Mouse (Mus musculus): ENCODE data around the gene Nutf2. TPM values are rescaled to one million over a fixed set of nuclear protein-coding genes. Genes with fewer than 3 reads are reported as not detected.

Nutf2 gene
- polyA plus RNA-seq, 1 experiment from 2014 or later = 221 TPM

- WGBS = under 1% methylated on average over 34 of the region's 34 CpGs
- peak; percentile 97 for DNase-seq
Observed at GRCm38 (mm10) chr8:105851651-105852143, 8.7 kb upstream of the Nutf2 start.

GRCm38 (mm10) chr8:105852146-105852729, 8.1 kb upstream of the Nutf2 start:
- peak overlapping the region; percentile 73 for H3K4me3 ChIP-seq (replicated peaks; ENCODE audit: low read depth, low read length)
- no peak for ATAC-seq (ENCODE audit: low FRiP score, low TSS enrichment)
- H3K9ac ChIP-seq (replicated peaks; ENCODE audit: low read length) = no peak overlapping the region
- DNase-seq = peak; percentile 2
- H3K4me1 ChIP-seq (ENCODE audit: control insufficient read depth, insufficient read depth, low read length) = peaks cover 25% of the 10 kb centered on the region
- WGBS = 86% methylated on average over 12 of the region's 12 CpGs
- H3K4me2 ChIP-seq (ENCODE audit: low read length) = peak overlapping the region; percentile 58
- peaks cover 25% of the 10 kb centered on the region for H3K36me3 ChIP-seq (ENCODE audit: control insufficient read depth, insufficient read depth, low read length)
- no peak overlapping the region for H3K27ac ChIP-seq (replicated peaks; ENCODE audit: low read depth, low read length)
- no peaks in the 10 kb centered on the region for H3K9me3 ChIP-seq (ENCODE audit: control insufficient read depth, low read length)
- H3K27me3 ChIP-seq (ENCODE audit: control insufficient read depth, insufficient read depth, low read length) = no peaks in the 10 kb centered on the region

More at GRCm38 (mm10) chr8:105851651-105852143, 8.7 kb upstream of the Nutf2 start:
- H3K9me3 ChIP-seq (ENCODE audit: control insufficient read depth, low read length) = no peaks in the 10 kb centered on the region
- H3K4me2 ChIP-seq (ENCODE audit: low read length) = peak overlapping the region; percentile 58
- H3K4me3 ChIP-seq (replicated peaks; ENCODE audit: low read depth, low read length) = peak overlapping the region; percentile 73
- peaks cover 20% of the 10 kb centered on the region for H3K4me1 ChIP-seq (ENCODE audit: control insufficient read depth, insufficient read depth, low read length)
- peaks cover 30% of the 10 kb centered on the region for H3K36me3 ChIP-seq (ENCODE audit: control insufficient read depth, insufficient read depth, low read length)
- H3K27me3 ChIP-seq (ENCODE audit: control insufficient read depth, insufficient read depth, low read length) = no peaks in the 10 kb centered on the region
- peak overlapping the region; percentile 80 for H3K27ac ChIP-seq (replicated peaks; ENCODE audit: low read depth, low read length)
- ATAC-seq (ENCODE audit: low FRiP score, low TSS enrichment) = peak; percentile 86
- peak overlapping the region; percentile 72 for H3K9ac ChIP-seq (replicated peaks; ENCODE audit: low read length)

GRCm38 (mm10) chr8:105853178-105853577, 7.2 kb upstream of the Nutf2 start, which contains the start of gene Cenpt:
TSS of gene Cenpt (minus strand) at chr8:105853278.
- H3K9ac ChIP-seq (replicated peaks; ENCODE audit: low read length) = no peak within 1 kb of the TSS
- H3K4me2 ChIP-seq (ENCODE audit: low read length) = peak within 1 kb of the TSS; percentile 58
- ATAC-seq (ENCODE audit: low FRiP score, low TSS enrichment) = no peak
- H3K36me3 ChIP-seq (ENCODE audit: control insufficient read depth, insufficient read depth, low read length) = peaks cover 16% of the 10 kb centered on the region
- DNase-seq = no peak
- H3K9me3 ChIP-seq (ENCODE audit: control insufficient read depth, low read length) = no peaks in the 10 kb centered on the region
- WGBS = 97% methylated on average over 3 of the region's 3 CpGs
- H3K4me1 ChIP-seq (ENCODE audit: control insufficient read depth, insufficient read depth, low read length) = peaks cover 32% of the 10 kb centered on the region
- no peak within 1 kb of the TSS for H3K27ac ChIP-seq (replicated peaks; ENCODE audit: low read depth, low read length)
- H3K4me3 ChIP-seq (replicated peaks; ENCODE audit: low read depth, low read length) = no peak within 1 kb of the TSS; the same call in 1 of the 2 replicates
- H3K27me3 ChIP-seq (ENCODE audit: control insufficient read depth, insufficient read depth, low read length) = no peaks in the 10 kb centered on the region

- 27% methylated on average over 8 of the region's 8 CpGs for WGBS
- DNase-seq = no peak
- H3K27ac ChIP-seq (replicated peaks; ENCODE audit: low read depth, low read length) = peak overlapping the region; percentile 79; the same call in 1 of the 2 replicates
- H3K4me2 ChIP-seq (ENCODE audit: low read length) = peak overlapping the region; percentile 99
- no peak overlapping the region; the same call in 1 of the 2 replicates for H3K9ac ChIP-seq (replicated peaks; ENCODE audit: low read length)
- no peak for ATAC-seq (ENCODE audit: low FRiP score, low TSS enrichment)
- no peaks in the 10 kb centered on the region for H3K9me3 ChIP-seq (ENCODE audit: control insufficient read depth, low read length)
- H3K27me3 ChIP-seq (ENCODE audit: control insufficient read depth, insufficient read depth, low read length) = no peaks in the 10 kb centered on the region
- peak overlapping the region; percentile 79 for H3K4me3 ChIP-seq (replicated peaks; ENCODE audit: low read depth, low read length)
- peaks cover 32% of the 10 kb centered on the region for H3K4me1 ChIP-seq (ENCODE audit: control insufficient read depth, insufficient read depth, low read length)
- H3K36me3 ChIP-seq (ENCODE audit: control insufficient read depth, insufficient read depth, low read length) = peaks cover 7% of the 10 kb centered on the region
Observed at GRCm38 (mm10) chr8:105854303-105854702, 6.1 kb upstream of the Nutf2 start.

GRCm38 (mm10) chr8:105854715-105855216, 5.6 kb upstream of the Nutf2 start, which contains the start of gene Thap11:
TSS of gene Thap11 (plus strand) at chr8:105855132.
- Histone ChIP-seq H3K27me3 (ENCODE audit: control insufficient read depth, insufficient read depth, low read length) (no peaks in the 10 kb centered on the region), H3K9ac (replicated peaks; ENCODE audit: low read length) (peak within 1 kb of the TSS; percentile 76), H3K4me3 (replicated peaks; ENCODE audit: low read depth, low read length) (peak within 1 kb of the TSS; percentile 79), H3K27ac (replicated peaks; ENCODE audit: low read depth, low read length) (peak within 1 kb of the TSS; percentile 79), H3K4me1 (ENCODE audit: control insufficient read depth, insufficient read depth, low read length) (peaks cover 36% of the 10 kb centered on the region), H3K9me3 (ENCODE audit: control insufficient read depth, low read length) (no peaks in the 10 kb centered on the region), H3K36me3 (ENCODE audit: control insufficient read depth, insufficient read depth, low read length) (peaks cover 3% of the 10 kb centered on the region; the same call in 1 of the 2 replicates), H3K4me2 (ENCODE audit: low read length) (peak within 1 kb of the TSS; percentile 99)
- peak; percentile 96 for DNase-seq
- ATAC-seq (ENCODE audit: low FRiP score, low TSS enrichment) = peak; percentile 90
- under 1% methylated on average over 43 of the region's 43 CpGs for WGBS

DNA sequence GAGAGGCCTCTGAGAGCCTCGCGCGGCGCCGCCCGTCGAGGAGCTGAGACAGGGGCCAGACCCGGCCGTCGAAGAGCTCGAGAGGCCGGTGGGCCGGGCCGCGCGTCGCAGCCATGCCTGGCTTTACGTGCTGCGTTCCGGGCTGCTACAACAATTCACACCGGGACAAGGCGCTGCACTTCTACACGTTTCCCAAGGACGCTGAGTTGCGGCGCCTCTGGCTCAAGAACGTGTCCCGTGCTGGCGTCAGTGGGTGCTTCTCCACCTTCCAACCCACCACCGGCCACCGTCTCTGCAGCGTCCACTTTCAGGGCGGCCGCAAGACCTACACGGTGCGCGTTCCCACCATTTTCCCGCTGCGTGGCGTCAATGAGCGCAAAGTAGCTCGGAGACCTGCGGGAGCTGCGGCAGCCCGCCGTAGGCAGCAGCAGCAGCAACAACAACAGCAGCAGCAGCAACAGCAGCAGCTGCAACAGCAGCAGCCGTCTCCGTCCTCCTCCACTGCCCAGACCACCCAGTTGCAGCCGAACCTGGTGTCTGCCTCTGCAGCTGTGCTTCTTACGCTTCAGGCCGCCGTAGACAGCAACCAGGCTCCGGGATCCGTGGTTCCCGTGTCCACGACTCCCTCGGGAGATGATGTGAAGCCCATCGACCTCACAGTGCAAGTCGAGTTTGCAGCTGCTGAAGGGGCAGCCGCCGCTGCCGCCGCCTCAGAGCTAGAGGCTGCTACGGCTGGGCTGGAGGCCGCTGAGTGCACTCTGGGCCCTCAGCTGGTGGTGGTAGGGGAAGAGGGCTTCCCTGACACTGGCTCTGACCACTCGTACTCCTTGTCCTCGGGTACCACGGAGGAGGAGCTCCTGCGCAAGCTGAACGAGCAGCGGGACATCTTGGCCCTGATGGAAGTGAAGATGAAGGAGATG, 4.9 kb upstream of the Nutf2 start:
- Histone ChIP-seq H3K36me3 (ENCODE audit: control insufficient read depth, insufficient read depth, low read length) (0 out of 2 replicates have a peak, but pooled peaks cover 3% of the 10 kb centered on the region), H3K9me3 (ENCODE audit: control insufficient read depth, low read length) (no peaks in the 10 kb centered on the region), H3K4me3 (replicated peaks; ENCODE audit: low read depth, low read length) (peak overlapping the region; percentile 79), H3K27me3 (ENCODE audit: control insufficient read depth, insufficient read depth, low read length) (no peaks in the 10 kb centered on the region), H3K9ac (replicated peaks; ENCODE audit: low read length) (peak overlapping the region; percentile 76), H3K27ac (replicated peaks; ENCODE audit: low read depth, low read length) (peak overlapping the region; percentile 79), H3K4me2 (ENCODE audit: low read length) (peak overlapping the region; percentile 99), H3K4me1 (ENCODE audit: control insufficient read depth, insufficient read depth, low read length) (peaks cover 35% of the 10 kb centered on the region)
- ATAC-seq (ENCODE audit: low FRiP score, low TSS enrichment) = peak; percentile 10
- under 1% methylated on average over 71 of the region's 71 CpGs for WGBS
- peak; percentile 61 for DNase-seq

DNA sequence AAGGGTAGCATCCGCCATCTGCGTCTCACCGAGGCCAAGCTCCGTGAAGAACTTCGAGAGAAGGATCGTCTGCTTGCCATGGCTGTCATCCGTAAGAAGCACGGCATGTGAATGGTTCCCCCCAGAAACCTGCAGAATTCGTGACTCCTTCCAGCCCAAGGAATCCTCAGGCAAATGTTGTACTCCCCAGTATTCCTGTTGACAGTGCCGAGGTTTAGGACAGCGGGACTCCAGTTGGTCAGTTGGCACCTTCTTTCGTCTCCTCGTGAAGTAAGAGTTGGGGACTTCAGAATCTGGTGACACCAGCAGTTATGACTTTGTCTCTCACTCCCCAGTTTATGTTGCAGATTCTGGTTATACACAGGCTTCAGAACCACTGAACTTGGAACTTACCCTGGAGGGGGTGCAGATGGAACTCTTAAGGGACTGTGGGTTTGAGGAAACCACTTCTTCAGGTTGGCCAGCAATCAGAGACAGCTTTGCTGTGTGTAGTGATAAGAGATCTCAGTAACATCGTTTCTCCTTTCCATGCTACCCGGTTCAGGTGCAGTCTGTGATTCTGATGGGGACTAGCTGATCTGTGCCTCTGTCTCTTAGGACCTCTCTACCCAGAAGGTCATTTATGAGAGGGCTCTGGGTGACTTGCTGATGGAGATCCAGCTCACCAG, 4.1 kb upstream of the Nutf2 start:
- H3K27ac ChIP-seq (replicated peaks; ENCODE audit: low read depth, low read length) = peak overlapping the region; percentile 79

GRCm38 (mm10) chr8:105858495-105858894, 1.9 kb upstream of the Nutf2 start:
- no peak for DNase-seq
- no peak overlapping the region for H3K9ac ChIP-seq (replicated peaks; ENCODE audit: low read length)
- no peak overlapping the region for H3K4me2 ChIP-seq (ENCODE audit: low read length)
- no peak for ATAC-seq (ENCODE audit: low FRiP score, low TSS enrichment)
- H3K27me3 ChIP-seq (ENCODE audit: control insufficient read depth, insufficient read depth, low read length) = no peaks in the 10 kb centered on the region
- H3K4me3 ChIP-seq (replicated peaks; ENCODE audit: low read depth, low read length) = no peak overlapping the region
- 83% methylated on average over 5 of the region's 5 CpGs for WGBS
- H3K36me3 ChIP-seq (ENCODE audit: control insufficient read depth, insufficient read depth, low read length) = 0 out of 2 replicates have a peak, but pooled peaks cover 3% of the 10 kb centered on the region
- no peak overlapping the region for H3K27ac ChIP-seq (replicated peaks; ENCODE audit: low read depth, low read length)
- no peaks in the 10 kb centered on the region for H3K9me3 ChIP-seq (ENCODE audit: control insufficient read depth, low read length)
- H3K4me1 ChIP-seq (ENCODE audit: control insufficient read depth, insufficient read depth, low read length) = peaks cover 46% of the 10 kb centered on the region

More for the DNA sequence above, 4.1 kb upstream of the Nutf2 start:
- H3K9ac ChIP-seq (replicated peaks; ENCODE audit: low read length) = peak overlapping the region; percentile 76
- ATAC-seq (ENCODE audit: low FRiP score, low TSS enrichment) = no peak
- H3K4me1 ChIP-seq (ENCODE audit: control insufficient read depth, insufficient read depth, low read length) = peaks cover 33% of the 10 kb centered on the region
- WGBS = 26% methylated on average over 15 of the region's 15 CpGs
- peak overlapping the region; percentile 99 for H3K4me2 ChIP-seq (ENCODE audit: low read length)
- no peaks in the 10 kb centered on the region for H3K27me3 ChIP-seq (ENCODE audit: control insufficient read depth, insufficient read depth, low read length)
- H3K4me3 ChIP-seq (replicated peaks; ENCODE audit: low read depth, low read length) = peak overlapping the region; percentile 79
- 0 out of 2 replicates have a peak, but pooled peaks cover 3% of the 10 kb centered on the region for H3K36me3 ChIP-seq (ENCODE audit: control insufficient read depth, insufficient read depth, low read length)
- no peaks in the 10 kb centered on the region for H3K9me3 ChIP-seq (ENCODE audit: control insufficient read depth, low read length)
- DNase-seq = no peak
